Mouse (Mus musculus) lung, adult 2 months (tissue): ENCODE data around the gene Zc3h12b. TPM values are rescaled to one million over a fixed set of nuclear protein-coding genes. Genes with fewer than 3 reads are reported as not detected.
A peak's percentile ranks its signal among the peaks of the same experiment; 100 is the strongest.

Experiments used
- DNase-seq: peaks from one replicate; pipeline ENCODE4 v3.0.0; 2022
- H3K4me1 ChIP-seq: fragments of 200-500 bp; 2 replicates; pipeline ENCODE4 v1.6.1; 2011; ENCODE audit warnings: low read length; ENCODE audit not compliant: control insufficient read depth, insufficient read depth
- H3K4me3 ChIP-seq: fragments of 200-500 bp; replicated peaks from 2 replicates; pipeline ENCODE3; 2011; ENCODE audit warnings: low read depth, mild to moderate bottlenecking, control low read depth, low read length; ENCODE audit errors: extremely low read depth
- CTCF ChIP-seq: fragments of 200-500 bp; IDR thresholded peaks from 2 replicates; pipeline ENCODE4 v1.5.1; 2011; ENCODE audit warnings: mild to moderate bottlenecking, low read length, control low read depth; ENCODE audit not compliant: insufficient read depth
- POLR2A ChIP-seq: fragments of 200-500 bp; IDR thresholded peaks from 2 replicates; pipeline ENCODE4 v1.6.1; 2011; ENCODE audit warnings: low read depth, mild to moderate bottlenecking, control low read depth, low read length, borderline replicate concordance; ENCODE audit errors: extremely low read depth
- WGBS: fragments of 180-500 bp; shearing (Covaris S2); methylation state at CpG from one replicate; pipeline ENCODE4 v1.1.7; 2018; 5-methylcytosine and 5-hydroxymethylcytosine counted together
- polyA plus RNA-seq: library from polyadenylated mRNA; depleted of rRNA; stranded (reverse); fragments of >200 nt; gene quantifications from 2 replicates; pipeline ENCODE4 v1.2.3, GENCODE M21; 2012; rRNA removed

The Zc3h12b gene
- polyA plus RNA-seq, result 0.60 and 0.87 TPM in 2 replicates

DNA sequence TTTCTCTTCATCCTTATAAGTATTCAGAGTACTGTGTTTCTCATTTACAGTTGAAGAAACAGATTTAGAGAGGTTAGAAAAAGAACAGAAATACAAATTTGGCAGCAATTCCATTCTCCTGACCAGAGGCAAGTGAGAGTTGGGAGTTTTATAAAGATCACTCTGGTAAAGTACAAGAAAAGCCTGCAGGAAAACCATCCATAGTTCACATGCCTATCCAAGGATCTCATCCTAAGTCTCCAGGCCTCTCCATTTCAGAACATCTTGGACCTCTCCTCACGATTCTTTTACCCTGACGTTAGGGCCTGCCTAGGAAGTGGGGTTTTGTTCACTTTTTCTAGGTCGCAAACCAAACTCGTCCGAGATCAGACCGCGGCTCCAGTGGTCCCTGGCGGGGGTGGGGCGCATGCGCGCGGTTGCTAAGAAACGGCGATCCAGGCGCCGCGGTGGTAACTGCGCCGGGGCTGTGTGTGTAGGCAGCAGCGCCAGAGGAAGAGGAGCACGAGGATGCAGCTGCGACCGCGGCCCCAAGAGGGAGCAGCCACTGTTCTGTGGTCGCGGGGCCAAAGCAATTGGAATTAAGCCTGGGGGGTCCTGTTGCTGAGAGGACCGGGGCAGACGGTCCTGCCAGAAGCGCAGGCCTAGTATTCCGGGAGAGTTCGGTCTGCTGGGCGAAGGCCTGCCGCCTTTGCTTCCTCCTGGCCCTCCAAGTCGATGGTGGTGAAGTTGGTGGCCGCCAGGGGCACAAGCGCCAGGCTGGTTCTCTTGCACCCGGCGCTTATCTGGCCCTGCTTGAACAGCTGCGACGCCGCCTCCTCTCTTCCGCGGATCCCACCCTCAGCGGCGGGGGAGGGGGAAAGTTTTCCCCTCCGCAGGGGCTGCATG is at the start of gene Zc3h12b:
Gene Zc3h12b (plus strand): TSS at position 452 of the 885 bp plus-strand sequence.
- no peaks in the 10 kb centered on the region for H3K4me1 ChIP-seq
- 22% methylated on average over 46 of the region's 46 CpGs for WGBS
- peak; percentile 28 for DNase-seq
- H3K4me3 ChIP-seq, result peak within 1 kb of the TSS; percentile 35
- TF ChIP-seq POLR2A (no peak), CTCF (no peak)

DNA sequence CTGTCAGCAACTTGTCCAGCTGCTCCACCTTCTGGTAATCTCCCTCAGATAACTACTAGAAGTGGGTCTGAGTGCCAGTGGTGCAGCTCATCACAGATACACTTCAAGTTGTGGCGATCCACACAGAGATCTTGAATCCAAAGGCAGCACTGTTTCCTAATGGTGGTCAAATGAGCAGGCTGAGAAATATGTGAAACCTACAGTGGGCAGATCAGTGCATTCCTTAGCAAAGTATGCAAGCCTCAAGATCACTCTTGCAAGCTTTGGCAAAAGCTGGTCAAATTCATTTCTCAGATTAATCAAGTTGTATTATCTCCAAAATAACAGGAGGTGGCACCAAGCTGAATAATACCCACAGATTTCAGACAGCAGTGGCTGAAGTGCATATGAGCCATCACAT is 29.3 kb upstream of the Zc3h12b start:
- no peak for TF ChIP-seq CTCF
- no peak for TF ChIP-seq POLR2A
- H3K4me3 ChIP-seq, result no peak overlapping the region
- H3K4me1 ChIP-seq, result no peaks in the 10 kb centered on the region
- DNase-seq, result no peak
- 77% methylated on average over 1 of the region's 1 CpGs for WGBS

DNA sequence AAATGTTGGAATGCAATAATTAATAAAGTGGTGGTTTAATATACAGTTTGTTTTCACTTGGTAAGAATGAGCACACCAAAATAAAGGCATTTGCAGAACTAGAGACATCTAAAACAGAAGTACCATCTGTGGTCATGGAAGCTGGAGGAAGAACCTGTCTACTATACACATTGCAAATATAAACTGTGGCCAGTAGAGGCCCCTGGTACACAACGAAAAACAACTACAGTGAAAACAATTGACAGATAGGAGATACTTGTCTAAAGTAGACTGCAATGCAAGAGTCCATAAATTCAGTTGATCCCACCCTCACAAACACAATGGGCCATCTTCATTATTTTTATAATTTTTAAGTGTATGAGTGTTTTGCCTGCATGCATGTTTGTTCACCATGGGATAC is 24.4 kb upstream of the Zc3h12b start:
- Histone ChIP-seq H3K4me3 (no peak overlapping the region), H3K4me1 (no peaks in the 10 kb centered on the region)
- TF ChIP-seq POLR2A (no peak), CTCF (no peak)
- WGBS, result 50% methylated on average over 1 of the region's 1 CpGs
- no peak for DNase-seq

DNA sequence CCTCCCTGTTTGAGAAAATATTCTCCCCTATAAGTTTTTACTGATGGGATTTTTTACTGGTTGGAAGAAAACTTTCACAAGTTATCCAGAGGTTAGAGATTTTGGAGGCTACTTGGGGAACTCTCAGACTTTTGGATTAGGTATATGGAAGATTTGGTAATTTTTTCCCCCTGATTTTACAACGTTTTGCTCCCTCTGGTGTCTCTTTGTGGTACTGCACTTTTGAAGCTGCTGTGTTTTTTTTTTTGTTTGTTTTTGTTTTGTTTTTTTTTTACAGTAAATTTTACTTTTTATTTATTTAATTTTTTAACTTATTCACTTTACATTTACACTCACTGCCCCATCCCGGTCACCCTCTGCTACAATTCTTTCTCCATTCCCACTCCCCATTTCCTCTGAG is 26.8 kb downstream of the Zc3h12b start:
- no peaks in the 10 kb centered on the region for H3K4me1 ChIP-seq
- no peak for TF ChIP-seq POLR2A
- TF ChIP-seq CTCF, result no peak
- no peak for DNase-seq
- WGBS, result 47% methylated on average over 2 of the region's 2 CpGs
- H3K4me3 ChIP-seq, result no peak overlapping the region

DNA sequence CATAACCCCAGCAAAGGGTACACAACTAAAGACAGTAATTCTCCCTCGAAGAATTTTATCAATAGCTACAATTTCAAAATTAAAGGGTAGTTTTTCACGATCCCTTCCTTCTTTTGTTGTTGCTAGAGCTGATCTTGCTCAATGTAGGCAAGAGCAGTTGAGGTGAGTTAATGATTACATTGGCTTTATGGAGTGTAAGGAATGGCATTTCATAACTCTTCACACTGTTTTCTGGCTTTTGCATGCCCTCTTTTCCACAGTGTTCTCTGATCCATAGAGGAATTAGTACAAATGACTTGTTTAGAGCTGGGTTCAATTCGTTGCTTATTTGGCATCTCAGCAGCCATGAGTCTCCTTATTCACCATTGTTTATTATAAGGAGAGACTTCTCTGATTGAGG is 84.4 kb downstream of the Zc3h12b start:
- no peaks in the 10 kb centered on the region for H3K4me1 ChIP-seq
- 62% methylated on average over 3 of the region's 3 CpGs for WGBS
- no peak overlapping the region for H3K4me3 ChIP-seq
- TF ChIP-seq CTCF (no peak), POLR2A (no peak)
- no peak for DNase-seq

DNA sequence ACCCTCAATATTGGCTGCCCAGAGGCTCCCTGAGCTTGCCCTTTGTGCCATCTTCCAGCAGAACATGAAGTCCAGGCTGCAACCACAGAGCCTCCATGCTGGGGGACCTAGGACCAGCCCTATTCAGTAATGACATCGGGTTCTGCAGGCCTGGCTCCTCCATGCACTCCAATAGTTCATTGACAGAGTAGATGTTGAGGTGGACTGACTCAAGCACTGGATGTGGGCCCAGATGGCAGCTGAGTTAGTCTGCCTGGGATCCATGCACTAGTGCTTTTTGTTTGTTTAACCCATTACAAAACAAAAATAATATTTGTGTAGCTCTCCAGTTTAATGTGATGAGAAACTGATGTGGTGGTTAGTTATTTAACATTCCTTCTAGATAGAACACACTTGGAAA is 90.3 kb downstream of the Zc3h12b start:
- DNase-seq, result no peak
- WGBS, result 56% methylated on average over 1 of the region's 1 CpGs
- H3K4me1 ChIP-seq, result no peaks in the 10 kb centered on the region
- no peak overlapping the region for H3K4me3 ChIP-seq
- no peak for TF ChIP-seq CTCF
- TF ChIP-seq POLR2A, result no peak

DNA sequence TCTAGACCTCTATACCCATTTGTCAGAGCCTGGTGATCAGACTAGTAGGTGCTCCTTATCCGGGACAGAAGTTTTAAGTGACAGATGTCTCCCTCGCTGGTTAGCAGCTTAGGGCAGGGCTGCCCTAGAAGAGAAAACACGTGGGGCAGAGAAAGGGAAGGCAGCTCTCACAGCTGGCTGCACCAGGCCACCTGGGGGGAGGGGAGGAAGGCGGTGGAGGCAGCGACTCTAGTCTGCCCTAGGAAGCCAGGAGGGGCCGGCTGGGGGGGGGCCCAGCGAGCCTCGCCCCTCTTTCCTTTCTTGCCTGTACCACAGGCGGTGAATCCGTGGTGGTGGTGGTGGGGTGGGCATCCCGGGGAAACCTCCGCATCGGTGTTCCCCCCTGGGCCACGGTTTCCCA is 141.3 kb downstream of the Zc3h12b start:
- H3K4me1 ChIP-seq, result no peaks in the 10 kb centered on the region
- H3K4me3 ChIP-seq, result no peak overlapping the region
- DNase-seq, result no peak
- no peak for TF ChIP-seq POLR2A
- TF ChIP-seq CTCF, result no peak
- 69% methylated on average over 14 of the region's 14 CpGs for WGBS

DNA sequence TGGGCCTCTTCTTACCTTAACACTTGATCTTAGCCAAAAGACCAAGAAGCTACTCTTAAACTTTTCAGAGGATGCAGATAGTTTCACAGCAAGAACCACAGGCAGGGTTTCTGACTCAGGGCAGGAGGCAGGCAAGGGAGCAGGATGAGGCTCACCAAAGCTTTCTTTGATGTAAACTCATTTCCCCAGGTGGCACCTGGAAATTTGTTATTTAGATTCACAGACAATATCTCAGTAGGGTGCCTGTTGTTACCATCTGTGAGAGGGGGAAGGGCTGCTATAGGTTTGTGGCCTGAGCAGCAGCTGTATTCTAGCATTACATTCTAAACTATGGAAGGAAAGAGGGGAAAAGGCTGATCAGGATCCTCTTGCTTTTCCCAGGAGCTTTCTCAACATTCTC is 169.6 kb downstream of the Zc3h12b start:
- H3K4me1 ChIP-seq, result no peaks in the 10 kb centered on the region
- TF ChIP-seq CTCF, result no peak
- TF ChIP-seq POLR2A, result no peak
- no peak for DNase-seq
- H3K4me3 ChIP-seq, result no peak overlapping the region

DNA sequence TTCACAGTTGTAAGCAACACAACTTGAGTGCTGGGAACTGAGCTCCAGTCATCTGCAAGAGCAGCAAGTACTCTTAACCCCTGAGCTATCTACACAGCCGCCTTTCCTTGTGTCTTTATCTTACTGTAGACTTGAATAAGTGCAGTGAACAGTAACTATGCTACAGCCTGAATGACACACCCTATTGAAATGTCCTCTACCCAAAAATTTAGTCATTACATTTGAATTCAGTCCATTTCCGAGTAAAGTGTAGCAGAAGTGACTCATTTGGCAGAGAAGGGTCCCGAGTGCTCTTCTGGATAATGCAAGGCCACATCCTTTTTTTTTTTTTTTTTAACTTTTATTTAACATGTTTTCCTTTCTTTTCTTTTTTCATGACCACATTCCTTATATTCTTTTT is 191.2 kb downstream of the Zc3h12b start:
- no peak for DNase-seq
- TF ChIP-seq CTCF (no peak), POLR2A (no peak)
- WGBS, result 69% methylated on average over 3 of the region's 3 CpGs
- no peak overlapping the region for H3K4me3 ChIP-seq
- H3K4me1 ChIP-seq, result no peaks in the 10 kb centered on the region

DNA sequence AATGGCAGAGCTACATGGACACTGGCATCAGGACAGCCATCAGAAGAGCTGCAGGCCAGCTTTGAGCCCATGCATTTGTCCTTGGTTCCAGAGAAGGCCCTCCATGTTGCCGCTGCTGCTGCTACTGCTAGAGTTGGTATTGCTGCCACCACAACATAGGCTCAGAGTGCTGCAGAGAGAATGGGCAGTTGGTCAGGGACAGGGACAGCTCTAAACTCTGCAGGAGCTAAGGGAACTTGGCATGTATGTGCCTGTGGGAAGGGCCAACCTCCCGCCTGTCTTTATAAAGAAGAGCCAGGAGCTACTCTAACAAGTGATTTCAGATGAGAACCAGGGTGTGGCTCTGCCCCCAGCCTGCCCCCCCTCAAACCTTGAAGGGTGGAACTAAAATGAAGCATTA is 224.0 kb downstream of the Zc3h12b start:
- TF ChIP-seq CTCF, result no peak
- no peak for TF ChIP-seq POLR2A
- no peak overlapping the region for H3K4me3 ChIP-seq
- no peaks in the 10 kb centered on the region for H3K4me1 ChIP-seq
- 90% methylated on average over 2 of the region's 2 CpGs for WGBS
- no peak for DNase-seq
